Comparison of ENCODE assay signal across 16 mouse cellular contexts in genomic region chr6:97496002-97496401, GRCm38 (mm10).
"Had no signal": no experiment of that assay in that cellular context is flagged by ENCODE, and none has a peak within 500 bp of the region (broad histone marks: within the 10 kb centered on the region; RNA-seq: fewer than 3 reads in every experiment).

No protein-coding gene starts in this region.

- H3K4me3 ChIP-seq: neural tube, embryonic 13.5 days; neural tube, embryonic 15.5 days; stomach, embryonic 15.5 days had no signal

- H3K36me3 ChIP-seq: neural tube, embryonic 13.5 days; neural tube, embryonic 15.5 days; stomach, embryonic 15.5 days had no signal

- H3K4me2 ChIP-seq: neural tube, embryonic 13.5 days; neural tube, embryonic 15.5 days; stomach, embryonic 15.5 days had no signal

- H3K9me3 ChIP-seq: neural tube, embryonic 13.5 days; neural tube, embryonic 15.5 days; stomach, embryonic 15.5 days had no signal

- DNase-seq: retina, postnatal 1 day; right cerebral cortex, adult 18-20 months; right cerebral cortex, postnatal 14 days; right cerebral cortex, postnatal 25 days; right cerebral cortex, postnatal 4 days; spleen, adult 18-20 months; thymus, adult 18-20 months; thymus, adult 2 months; thymus, postnatal 14 days; thymus, postnatal 25 days; thymus, postnatal 36 days; thymus, postnatal 4 days had no signal

- H3K27ac ChIP-seq: neural tube, embryonic 13.5 days; neural tube, embryonic 15.5 days; stomach, embryonic 15.5 days; stomach, postnatal 0 days had no signal

- H3K9ac ChIP-seq: neural tube, embryonic 13.5 days; neural tube, embryonic 15.5 days; stomach, embryonic 15.5 days had no signal

- H3K27me3 ChIP-seq: neural tube, embryonic 13.5 days; neural tube, embryonic 15.5 days; stomach, embryonic 15.5 days had no signal

- H3K4me1 ChIP-seq: neural tube, embryonic 13.5 days; stomach, embryonic 15.5 days had no signal
